Mouse (Mus musculus) liver, embryonic 14.5 days (tissue): ENCODE measurements around the gene Fcmr. TPM values are rescaled to one million over a fixed set of nuclear protein-coding genes. Genes with fewer than 3 reads are reported as not detected.

ENCODE experiments used
- ATAC-seq: fragments of 200-750 bp; cut with Nextera tagmentation; 2 replicates; pipeline ENCODE4 v1.8.0; 2017; ENCODE audit warnings: moderate number of reproducible peaks, mild to moderate bottlenecking, moderate library complexity; ENCODE audit not compliant: insufficient read depth
- DNase-seq, 3 experiments: peaks; one replicate each; pipeline ENCODE4 v3.0.0-alpha.2; 2012 to 2013; ENCODE audit warnings: low read depth in 3 of 3, low spot score in 3 of 3
- H3K27ac ChIP-seq: fragments of 300-500 bp; sonication (generic); 2 replicates; pipeline ENCODE4 v1.5.1; 2014; ENCODE audit warnings: moderate library complexity, mild to moderate bottlenecking, control low read depth, inconsistent platforms
- H3K27me3 ChIP-seq: fragments of 300-500 bp; sonication (generic); 2 replicates; pipeline ENCODE4 v1.6.1; 2014; ENCODE audit warnings: mild to moderate bottlenecking, low read length, moderate library complexity; ENCODE audit not compliant: control insufficient read depth, insufficient read depth
- H3K36me3 ChIP-seq: fragments of 300-500 bp; sonication (generic); replicated peaks from 2 replicates; pipeline ENCODE4 v1.6.1; 2014; ENCODE audit warnings: low read depth; ENCODE audit not compliant: control insufficient read depth, insufficient read depth
- H3K4me1 ChIP-seq, 2 experiments: fragments of 200-500 bp in 1 of 2; fragments of 300-500 bp in 1 of 2; sonication (generic) in 1 of 2; replicated peaks; 2 replicates each; pipeline ENCODE4 v1.6.1; 2012 to 2014; ENCODE audit warnings: antibody characterized with exemption in 1 of 2, inconsistent platforms in 1 of 2, low read length in 1 of 2; ENCODE audit not compliant: control insufficient read depth in 2 of 2, insufficient read depth in 2 of 2
- H3K4me2 ChIP-seq: fragments of 300-500 bp; sonication (generic); 2 replicates; pipeline ENCODE4 v1.6.1; 2014; ENCODE audit warnings: low read depth, mild to moderate bottlenecking, control low read depth, moderate library complexity
- H3K4me3 ChIP-seq, 2 experiments: fragments of 200-500 bp in 1 of 2; fragments of 300-500 bp in 1 of 2; sonication (generic) in 1 of 2; 2 replicates each; pipeline ENCODE4 v1.5.1; 2012 to 2014; ENCODE audit warnings: low read depth in 2 of 2, low read length in 2 of 2, mild to moderate bottlenecking in 2 of 2, control low read depth in 1 of 2, inconsistent platforms in 1 of 2, moderate library complexity in 1 of 2; ENCODE audit not compliant: insufficient read depth in 1 of 2
- H3K9ac ChIP-seq: fragments of 300-500 bp; sonication (generic); replicated peaks from 2 replicates; pipeline ENCODE4 v1.6.1; 2014; ENCODE audit warnings: mild to moderate bottlenecking, control low read depth, moderate library complexity
- H3K9me3 ChIP-seq: fragments of 300-500 bp; sonication (generic); 2 replicates; pipeline ENCODE4 v1.6.1; 2016; ENCODE audit warnings: low read length, mixed read lengths; ENCODE audit not compliant: control insufficient read depth
- CTCF ChIP-seq: IDR thresholded peaks from 2 replicates; pipeline ENCODE4 v1.5.1; 2016; ENCODE audit warnings: antibody characterized with exemption, low read depth, control low read depth
- EP300 ChIP-seq: IDR thresholded peaks from 2 replicates; pipeline ENCODE4 v1.6.1; 2016; ENCODE audit warnings: antibody characterized with exemption, low read depth
- whole genome bisulfite sequencing: fragments of 180-500 bp; shearing (Covaris S2); extraction: QIAGEN DNeasy Blood & Tissue Kit; methylation state at CpG from one replicate; pipeline ENCODE4 v1.1.7; 2014; ENCODE audit not compliant: insufficient replicate concordance; 5-methylcytosine and 5-hydroxymethylcytosine counted together
- polyA plus RNA-seq, 2 experiments: library from polyadenylated mRNA; depleted of rRNA in 1 of 2; stranded (reverse) in 1 of 2; unstranded in 1 of 2; fragments of >200 nt; fragmentation: Nextera tagmentation in 1 of 2; extraction: Ambion mirVana in 1 of 2; gene quantifications; 2 replicates each; pipeline versions ENCODE4 v1.2.1 to v1.2.3; 2012 to 2014

Fcmr gene
- polyA plus RNA-seq, 2 experiments = not detected

GRCm38 (mm10) chr1:130887354-130887753, 21.9 kb downstream of the Fcmr start, which contains the start of gene Il24:
Gene Il24, minus strand, starts transcription at chr1:130887454.
- TF ChIP-seq EP300 = no peak
- no peak for TF ChIP-seq CTCF
- no peak within 1 kb of the TSS for H3K4me2 ChIP-seq
- no peak within 1 kb of the TSS for H3K4me3 ChIP-seq
- no peak within 1 kb of the TSS for H3K9ac ChIP-seq
- no peak within 1 kb of the TSS for H3K27ac ChIP-seq
- no peaks in the 10 kb centered on the region for H3K27me3 ChIP-seq
- no peaks in the 10 kb centered on the region for H3K9me3 ChIP-seq
- no peak for ATAC-seq
- DNase-seq = no peak
- H3K4me1 ChIP-seq = no peaks in the 10 kb centered on the region
- no peaks in the 10 kb centered on the region for H3K36me3 ChIP-seq

GRCm38 (mm10) chr1:130892446-130892845, 27.0 kb downstream of the Fcmr start:
- H3K27me3 ChIP-seq = no peaks in the 10 kb centered on the region
- H3K27ac ChIP-seq = no peak overlapping the region
- TF ChIP-seq CTCF = no peak
- no peak for TF ChIP-seq EP300
- no peaks in the 10 kb centered on the region for H3K4me1 ChIP-seq
- ATAC-seq (no peak), DNase-seq (no peak)
- no peak overlapping the region for H3K4me2 ChIP-seq
- H3K36me3 ChIP-seq = no peaks in the 10 kb centered on the region
- H3K9ac ChIP-seq = no peak overlapping the region
- no peak overlapping the region for H3K4me3 ChIP-seq
- H3K9me3 ChIP-seq = no peaks in the 10 kb centered on the region
- WGBS = 27% methylated on average over 1 of the region's 1 CpGs

GRCm38 (mm10) chr1:130893329-130894040, 28.0 kb downstream of the Fcmr start:
- Histone ChIP-seq H3K4me1 (no peaks in the 10 kb centered on the region), H3K9me3 (no peaks in the 10 kb centered on the region), H3K27me3 (no peaks in the 10 kb centered on the region), H3K4me3 (no peak overlapping the region), H3K4me2 (no peak overlapping the region), H3K27ac (no peak overlapping the region), H3K9ac (no peak overlapping the region), H3K36me3 (no peaks in the 10 kb centered on the region)
- no peak for TF ChIP-seq CTCF
- TF ChIP-seq EP300 = no peak
- no peak for DNase-seq
- no peak for ATAC-seq
- WGBS = 59% methylated on average over 9 of the region's 9 CpGs

GRCm38 (mm10) chr1:130894468-130894867, 29.0 kb downstream of the Fcmr start:
- 60% methylated on average over 6 of the region's 6 CpGs for WGBS
- no peaks in the 10 kb centered on the region for H3K27me3 ChIP-seq
- no peaks in the 10 kb centered on the region for H3K9me3 ChIP-seq
- no peak overlapping the region for H3K4me3 ChIP-seq
- no peak overlapping the region for H3K27ac ChIP-seq
- TF ChIP-seq EP300 = no peak
- TF ChIP-seq CTCF = no peak
- no peaks in the 10 kb centered on the region for H3K36me3 ChIP-seq
- no peaks in the 10 kb centered on the region for H3K4me1 ChIP-seq
- no peak for ATAC-seq
- H3K9ac ChIP-seq = no peak overlapping the region
- DNase-seq = no peak
- no peak overlapping the region for H3K4me2 ChIP-seq

- no peak overlapping the region for H3K9ac ChIP-seq
- H3K27ac ChIP-seq = no peak overlapping the region
- no peak overlapping the region for H3K4me3 ChIP-seq
- ATAC-seq = no peak
- no peaks in the 10 kb centered on the region for H3K4me1 ChIP-seq
- no peak for DNase-seq
- no peaks in the 10 kb centered on the region for H3K27me3 ChIP-seq
- WGBS = 56% methylated on average over 7 of the region's 7 CpGs
- TF ChIP-seq CTCF (no peak), EP300 (no peak)
- no peaks in the 10 kb centered on the region for H3K9me3 ChIP-seq
- no peaks in the 10 kb centered on the region for H3K36me3 ChIP-seq
- no peak overlapping the region for H3K4me2 ChIP-seq
These were observed 37.0 kb downstream of the Fcmr start for GRCm38 (mm10) chr1:130902505-130902904.
